Mouse (Mus musculus) thymus, postnatal 0 days (tissue): ENCODE results near the gene Uqcrq. TPM values are rescaled to one million over a fixed set of nuclear protein-coding genes. Genes with fewer than 3 reads are reported as not detected.

Source experiments
- DNase-seq: peaks from one replicate; pipeline ENCODE4 v3.0.0-alpha.2; 2015; ENCODE audit warnings: low spot score
- polyA plus RNA-seq: library from polyadenylated mRNA; unstranded; fragments of >200 nt; fragmentation: Nextera tagmentation; extraction: Ambion mirVana; gene quantifications from 2 replicates; pipeline ENCODE4 v1.2.1, GENCODE M21; 2015

Uqcrq gene
- 929 and 986 TPM in 2 replicates for polyA plus RNA-seq

DNA sequence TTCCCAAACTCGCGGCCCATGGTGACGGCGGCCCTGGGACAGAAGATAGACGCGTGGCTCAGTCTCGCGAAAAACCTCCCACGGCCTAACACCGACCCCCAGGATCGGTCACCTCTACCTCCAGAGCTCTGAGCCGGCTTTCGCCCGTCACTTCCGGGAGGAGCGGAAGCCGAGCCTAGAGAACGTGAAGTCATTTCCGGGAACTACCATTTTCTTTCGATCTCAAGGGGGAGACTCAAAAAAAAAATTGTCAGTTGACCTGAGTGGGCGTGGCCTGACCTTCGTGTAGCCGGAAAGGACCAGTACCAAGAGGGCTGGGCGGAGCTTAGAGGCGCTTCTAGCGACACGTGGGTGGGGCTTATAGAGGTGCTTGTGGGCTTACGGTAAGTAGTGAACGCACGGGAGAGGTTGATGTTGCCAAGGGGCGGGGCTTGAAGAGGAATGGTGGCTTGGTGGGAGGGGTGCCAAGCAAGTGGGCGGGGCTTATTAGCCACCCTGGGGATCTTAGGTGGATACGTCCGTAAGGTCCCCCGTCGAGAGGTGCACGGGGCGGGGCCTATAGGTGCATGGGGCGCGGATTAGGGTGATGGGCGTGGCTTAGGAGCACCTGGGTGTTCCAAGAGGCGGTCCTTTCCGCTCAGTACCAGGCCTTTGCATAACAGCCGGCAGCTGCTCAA is at the start of gene Uqcrq, which contains the start of gene Gdf9:
Uqcrq (minus strand) TSS at position 162 of the 677 bp plus-strand sequence.
Gdf9 (plus strand) TSS at position 354 of the 677 bp plus-strand sequence.
- DNase-seq: peak; percentile 100

DNA sequence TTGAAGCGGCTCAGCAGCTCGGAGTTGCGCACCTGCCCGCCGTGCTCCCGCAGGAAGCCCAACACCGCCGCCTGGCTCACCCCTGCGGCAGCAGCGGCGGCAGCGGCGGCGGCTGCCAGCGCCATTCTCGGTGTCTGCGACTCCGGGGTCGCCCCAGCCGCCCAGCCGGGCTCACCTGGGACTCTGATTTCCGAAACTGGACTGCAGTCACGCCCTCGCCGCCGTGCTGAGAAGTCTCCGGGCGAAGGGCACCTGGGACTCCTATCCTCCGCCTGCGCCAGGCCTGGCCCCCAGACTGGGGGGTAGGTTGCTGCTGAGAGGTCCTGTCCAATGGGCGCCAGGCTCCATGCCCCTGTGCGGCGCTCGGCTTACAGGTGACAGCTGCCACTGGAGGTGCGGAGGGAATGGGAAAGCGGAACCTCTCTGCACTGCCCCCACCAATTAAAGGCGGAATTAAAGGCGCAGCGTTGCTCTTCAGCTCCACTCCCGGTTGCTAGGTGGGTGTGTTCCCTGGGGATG is 49.2 kb upstream of the Uqcrq start, which contains the start of the genes Gm9945 and Sowaha:
Gm9945 (plus strand) TSS at position 384 of the 519 bp plus-strand sequence.
Sowaha (minus strand) TSS at position 492 of the 519 bp plus-strand sequence.
- DNase-seq: peak; percentile 41

DNA sequence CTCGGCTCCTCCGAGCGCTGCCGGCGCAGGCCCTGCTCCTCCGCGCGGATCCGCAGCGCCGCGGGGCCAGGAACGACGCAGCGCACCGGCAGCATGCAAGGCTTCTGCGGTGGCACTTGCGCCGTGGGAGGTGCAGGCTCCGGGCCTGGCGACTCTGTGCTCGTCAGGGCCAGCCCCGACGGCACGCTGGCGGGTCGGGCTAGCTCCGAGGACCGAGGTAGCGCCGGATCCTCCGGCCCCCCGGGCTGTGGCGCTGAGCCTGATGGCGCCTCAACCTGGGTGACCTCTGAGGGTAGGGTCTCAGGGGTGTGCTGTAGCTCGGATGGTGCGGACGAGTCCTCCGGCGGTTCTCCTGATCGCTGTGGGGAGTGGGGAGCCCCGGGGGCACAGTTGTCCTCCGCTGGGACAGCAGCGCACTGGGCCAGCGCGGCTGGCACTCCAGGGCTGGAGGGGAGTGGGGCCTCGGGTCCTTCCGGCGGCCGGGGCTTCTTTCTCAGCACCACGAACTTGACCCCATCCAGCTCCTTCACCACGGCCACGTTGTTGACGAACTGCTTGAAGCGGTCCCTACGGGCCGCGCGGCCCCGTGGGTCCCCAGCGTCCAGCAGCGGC is 48.6 kb upstream of the Uqcrq start:
- DNase-seq: no peak

DNA sequence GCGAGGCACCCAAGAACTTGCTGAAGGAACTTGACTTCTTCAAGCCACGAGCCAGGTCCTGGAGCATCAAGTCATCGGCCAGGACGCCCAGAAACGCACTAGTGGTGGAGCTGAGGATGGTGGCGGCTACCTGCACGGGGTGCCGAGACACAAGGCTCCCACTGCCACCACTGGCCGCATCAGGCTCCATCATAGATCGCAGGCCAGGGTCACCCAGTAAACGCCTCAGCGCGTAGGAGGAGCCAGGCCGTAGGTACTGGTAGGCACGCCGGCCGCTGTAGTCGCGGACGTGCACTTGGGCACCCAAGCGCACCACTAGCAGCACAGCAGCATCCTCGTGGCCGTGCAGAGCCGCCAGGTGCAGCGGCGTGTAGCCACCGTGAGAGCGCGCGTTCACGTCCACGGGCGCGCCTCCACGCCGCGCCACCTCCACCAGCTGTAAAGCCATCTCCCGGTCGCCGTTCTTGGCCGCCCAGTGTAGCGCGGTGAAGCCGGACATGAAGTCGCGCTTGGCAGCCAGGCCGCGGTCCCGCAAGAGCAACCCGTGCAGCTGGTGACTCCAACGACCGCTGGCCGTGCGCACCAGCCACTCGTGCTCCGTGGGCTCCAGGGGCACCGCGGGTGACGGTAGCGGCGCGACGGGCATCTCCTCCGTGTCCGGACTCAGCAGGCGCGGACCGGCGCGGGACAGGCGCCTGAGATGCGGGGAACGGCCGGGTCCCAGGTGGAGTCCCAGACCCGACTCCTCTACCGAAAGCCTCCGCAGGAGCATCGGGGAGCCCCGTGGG is 47.9 kb upstream of the Uqcrq start:
- no peak for DNase-seq

DNA sequence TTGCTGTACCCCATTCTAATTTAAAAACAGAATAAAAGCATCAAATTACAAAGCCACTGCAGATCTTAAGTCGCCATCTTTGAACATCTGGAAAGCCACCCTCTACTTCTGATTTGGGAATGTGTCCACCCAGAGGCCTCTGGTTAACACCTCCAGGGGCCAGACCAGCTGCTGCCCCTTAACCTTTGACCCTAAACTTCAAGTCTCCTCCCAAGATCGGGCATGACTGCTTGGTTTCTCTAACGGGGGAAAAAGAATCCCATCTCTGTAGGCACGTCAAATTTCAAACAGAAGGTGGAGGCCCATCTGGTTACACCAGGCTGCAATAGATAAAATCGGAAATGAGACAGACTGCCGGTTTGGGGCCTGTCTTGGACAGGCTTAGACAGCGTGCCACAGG is 47.2 kb upstream of the Uqcrq start:
- no peak for DNase-seq

DNA sequence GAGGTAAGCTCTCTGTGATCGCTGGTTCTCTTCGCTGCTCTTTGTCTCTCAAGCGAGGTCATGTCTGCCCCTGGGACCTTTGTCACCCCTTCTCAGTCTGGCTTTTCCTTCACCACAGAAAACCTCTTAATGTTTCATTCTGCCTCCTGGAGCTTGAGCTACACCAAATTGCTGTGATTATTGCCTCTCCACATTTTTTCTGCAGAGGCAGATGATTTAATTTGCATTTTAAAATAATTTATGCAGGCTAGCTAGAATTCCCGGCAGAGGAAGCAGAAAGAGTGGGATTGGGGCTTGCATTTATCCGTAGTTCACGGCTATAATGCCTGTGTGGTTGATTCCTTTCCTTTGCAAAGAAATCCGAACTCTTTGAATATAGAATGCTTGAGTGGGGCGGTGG is 45.0 kb upstream of the Uqcrq start:
- no peak for DNase-seq

DNA sequence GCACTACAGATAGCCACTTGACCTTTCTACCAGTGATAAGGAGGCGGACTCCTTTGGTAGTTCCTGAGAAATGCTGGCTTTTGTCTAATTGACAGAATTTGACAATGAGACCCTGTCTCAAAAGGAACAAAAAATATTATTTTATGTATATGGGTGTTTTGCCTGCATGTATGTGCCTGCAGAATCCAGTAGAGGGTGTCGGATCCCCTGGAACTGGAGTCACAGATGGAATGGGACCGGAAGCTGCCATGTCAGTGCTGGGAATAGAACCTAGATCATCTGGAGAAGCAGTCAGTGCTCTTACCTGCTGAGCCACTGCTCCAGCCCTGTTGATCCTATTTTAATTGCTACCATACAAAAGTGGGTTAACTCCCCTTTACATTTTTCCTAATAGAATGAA is 42.1 kb upstream of the Uqcrq start:
- DNase-seq: no peak

DNA sequence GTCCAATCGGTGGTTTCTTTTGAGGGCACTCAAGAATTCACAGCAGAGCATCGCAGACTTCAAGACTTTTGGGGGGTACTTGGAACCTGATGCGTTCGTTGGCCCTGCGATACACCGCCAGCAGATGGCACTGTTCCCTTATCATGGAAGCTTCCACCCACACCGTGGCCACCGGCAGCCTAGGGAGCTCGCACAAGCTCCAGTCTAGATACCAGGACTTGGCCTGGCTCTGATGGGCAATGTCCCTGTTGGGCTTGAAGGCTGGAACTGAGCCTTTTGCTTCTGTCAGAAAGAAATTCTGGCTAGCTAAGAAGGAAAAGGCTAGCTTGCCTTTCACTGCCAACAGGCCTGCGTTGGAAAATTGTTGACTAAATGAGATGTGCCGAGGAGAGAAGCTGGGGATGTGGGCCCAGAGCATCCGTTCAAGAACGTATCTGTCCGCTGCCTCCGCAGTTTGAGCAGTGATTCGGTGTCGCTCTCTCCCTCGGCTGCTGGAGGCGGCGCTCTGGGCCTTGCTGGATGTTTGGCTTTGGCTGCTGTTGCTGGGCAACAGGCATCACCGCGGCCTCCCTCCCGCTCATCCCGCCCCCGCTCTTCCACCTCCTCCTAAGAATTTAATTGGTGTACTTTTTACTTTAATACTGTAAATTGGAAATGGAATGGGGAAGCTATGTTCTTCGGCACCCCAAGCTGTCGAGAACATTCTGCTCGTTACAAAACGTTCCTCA is 39.5 kb upstream of the Uqcrq start, which contains the start of gene Gm9837:
Gm9837 (minus strand) TSS at position 512 of the 728 bp plus-strand sequence.
- peak; percentile 88 for DNase-seq

DNA sequence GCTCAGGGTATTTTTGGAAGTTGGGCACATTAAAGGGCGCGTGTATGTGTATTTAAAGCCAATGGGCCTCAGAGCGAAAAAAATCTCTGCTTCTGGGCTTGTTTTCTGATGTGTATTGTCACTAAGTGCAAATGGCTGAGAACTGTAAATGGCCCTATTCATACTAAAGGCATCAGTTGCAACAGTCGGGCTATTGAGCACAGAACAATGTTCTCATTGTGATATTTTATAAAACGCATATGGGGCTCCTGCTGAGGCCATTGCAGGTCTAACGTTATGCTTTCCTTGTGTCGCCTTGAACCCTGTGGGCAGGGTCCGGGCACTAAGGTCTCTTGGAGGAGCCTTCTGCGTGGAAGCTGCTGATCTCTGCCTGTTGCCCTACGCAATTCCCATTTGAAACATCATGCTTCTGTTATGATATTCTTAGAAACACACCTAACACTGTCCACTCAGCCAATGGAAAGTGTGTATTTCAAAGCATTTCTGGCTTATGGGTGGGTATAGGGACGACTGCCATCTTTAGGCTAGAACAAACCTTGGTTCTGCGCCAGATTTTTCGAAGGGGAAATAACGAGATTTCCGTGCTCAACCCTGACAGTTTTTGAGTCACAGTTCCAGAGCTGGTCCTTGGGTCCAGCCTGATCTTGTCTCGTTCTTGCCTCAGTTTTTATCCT is 38.8 kb upstream of the Uqcrq start:
- no peak for DNase-seq

DNA sequence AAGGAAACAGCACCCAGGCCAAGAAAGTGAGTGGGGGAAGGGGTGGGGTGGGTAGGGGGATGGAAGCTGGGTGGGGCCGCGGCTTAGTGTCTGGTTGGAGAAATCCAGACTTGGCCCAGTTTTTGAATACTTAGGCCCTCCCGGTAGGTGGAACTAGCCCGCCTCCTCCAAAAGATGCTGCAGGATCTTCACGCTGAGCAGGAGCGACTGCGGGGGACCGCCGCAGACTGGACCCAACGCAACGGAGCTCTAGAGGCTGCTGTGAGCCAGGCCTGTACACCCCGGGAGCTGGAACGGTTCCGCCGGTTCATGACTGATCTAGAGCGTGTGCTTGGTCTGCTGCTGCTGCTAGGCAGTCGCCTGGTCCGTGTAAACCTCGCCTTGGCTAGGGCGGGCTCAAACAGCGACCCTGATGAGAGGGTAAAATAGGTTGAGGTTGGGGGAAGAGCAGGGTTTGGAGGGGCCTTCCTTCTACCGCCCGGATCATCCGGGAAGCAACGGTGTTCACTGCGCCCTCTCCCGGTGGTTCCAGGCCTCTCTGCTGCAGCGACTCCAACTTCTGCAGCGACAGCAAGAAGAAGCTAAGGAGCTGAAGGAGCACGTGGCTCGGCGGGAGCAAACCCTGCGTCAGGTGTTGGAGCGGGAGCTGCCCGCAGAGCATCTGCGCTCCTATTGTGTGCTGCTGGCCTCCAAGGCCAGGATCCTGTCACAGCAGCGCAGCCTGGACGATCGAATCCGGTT is 35.8 kb upstream of the Uqcrq start:
- peak; percentile 70 for DNase-seq

DNA sequence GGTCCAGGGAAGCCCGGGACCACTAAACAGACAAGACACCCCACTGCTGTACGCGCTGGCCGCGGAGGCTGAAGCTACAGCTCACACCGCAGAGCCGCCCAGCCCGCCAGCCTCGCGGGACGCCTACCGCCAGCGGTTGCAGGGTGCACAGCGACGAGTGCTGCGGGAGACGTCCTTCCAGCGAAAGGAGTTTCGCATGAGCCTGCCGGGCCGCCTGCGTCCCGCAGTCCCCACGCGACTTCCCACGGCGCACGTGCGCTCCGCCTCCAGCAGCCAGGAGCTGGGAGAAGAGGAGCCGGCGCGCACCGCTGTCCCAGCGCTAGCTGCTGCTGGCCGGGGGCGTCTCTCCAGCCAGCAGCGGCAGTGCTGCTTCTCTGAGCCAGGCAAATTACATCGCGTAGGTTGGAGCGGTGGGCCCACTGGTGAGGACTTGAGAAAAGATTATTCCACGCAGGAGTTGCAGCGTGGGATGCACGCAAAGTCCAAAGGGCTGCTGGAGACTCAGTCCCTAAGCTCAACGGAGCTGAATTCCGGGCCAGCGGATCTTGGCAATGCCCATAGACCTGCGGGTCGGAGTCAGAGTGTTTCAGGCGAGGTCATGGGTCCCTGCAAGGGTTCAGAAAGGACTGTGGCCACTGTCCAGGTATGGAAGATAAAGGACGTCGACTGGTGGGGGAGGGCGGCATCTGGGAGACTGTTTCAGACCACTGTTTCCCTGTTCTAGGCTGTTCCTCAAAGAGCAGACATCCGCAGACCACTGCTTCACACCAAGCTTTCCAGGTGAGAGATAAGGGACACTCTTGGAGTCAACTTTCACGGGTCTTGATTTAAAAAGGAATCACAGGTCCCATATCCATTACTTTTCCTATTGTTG is 33.2 kb upstream of the Uqcrq start:
- DNase-seq: no peak

DNA sequence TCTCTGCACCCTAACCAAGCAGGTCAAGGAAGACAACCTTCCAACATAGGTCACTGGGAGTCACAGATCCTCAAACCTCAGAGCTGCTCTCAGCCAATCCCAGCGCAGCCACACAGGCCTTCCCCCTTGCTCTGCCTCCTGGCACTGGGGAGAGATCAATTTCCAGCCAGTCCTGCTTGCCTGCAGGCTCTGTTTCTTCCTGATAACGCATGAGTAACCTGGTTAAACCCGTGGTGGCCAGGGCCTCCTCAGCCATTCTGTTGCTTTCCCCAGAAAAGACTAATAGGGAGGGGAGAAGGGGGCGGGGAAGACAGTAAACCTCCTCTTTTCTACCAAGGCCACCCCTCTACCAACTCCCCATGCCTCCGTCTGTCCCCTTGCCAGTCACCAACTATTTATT is 31.1 kb upstream of the Uqcrq start:
- DNase-seq: no peak

DNA sequence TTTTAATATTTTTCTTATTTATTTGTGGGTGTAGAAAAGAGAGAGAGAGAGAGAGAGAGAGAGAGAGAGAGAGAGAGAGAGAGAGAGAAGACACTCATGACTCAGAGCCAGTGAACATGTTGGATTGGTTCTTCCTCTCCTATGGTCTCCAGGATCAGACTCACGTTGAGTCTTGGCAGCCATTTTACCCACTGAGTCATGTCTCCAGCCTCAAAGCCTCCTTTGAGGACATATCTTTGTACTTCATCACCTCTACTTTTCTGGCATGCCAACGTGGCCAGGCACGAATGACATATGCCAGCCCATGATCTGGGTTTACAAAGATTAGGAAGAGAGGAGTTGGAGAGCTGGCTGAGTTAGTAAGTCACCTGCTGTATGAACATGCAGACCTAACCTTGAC is 29.6 kb upstream of the Uqcrq start:
- DNase-seq: no peak

DNA sequence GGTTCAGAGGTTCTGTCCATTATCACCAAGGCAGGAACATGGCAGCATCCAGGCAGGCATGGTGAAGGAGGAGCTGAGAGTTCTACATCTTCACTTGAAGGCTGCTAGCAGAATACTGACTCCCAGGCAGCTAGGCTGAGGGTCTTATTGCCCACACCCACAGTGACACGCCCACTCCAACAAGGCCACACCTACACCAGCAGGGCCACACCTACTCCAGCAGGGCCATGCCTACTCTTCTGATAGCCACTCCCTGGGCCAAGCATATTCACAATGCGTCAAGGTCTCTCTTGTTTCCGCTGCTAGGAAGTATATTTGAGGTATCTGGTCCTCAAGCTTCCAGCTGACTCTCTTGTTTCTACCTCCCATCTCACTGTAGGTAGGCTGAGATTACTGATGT is 28.4 kb upstream of the Uqcrq start:
- DNase-seq: no peak

DNA sequence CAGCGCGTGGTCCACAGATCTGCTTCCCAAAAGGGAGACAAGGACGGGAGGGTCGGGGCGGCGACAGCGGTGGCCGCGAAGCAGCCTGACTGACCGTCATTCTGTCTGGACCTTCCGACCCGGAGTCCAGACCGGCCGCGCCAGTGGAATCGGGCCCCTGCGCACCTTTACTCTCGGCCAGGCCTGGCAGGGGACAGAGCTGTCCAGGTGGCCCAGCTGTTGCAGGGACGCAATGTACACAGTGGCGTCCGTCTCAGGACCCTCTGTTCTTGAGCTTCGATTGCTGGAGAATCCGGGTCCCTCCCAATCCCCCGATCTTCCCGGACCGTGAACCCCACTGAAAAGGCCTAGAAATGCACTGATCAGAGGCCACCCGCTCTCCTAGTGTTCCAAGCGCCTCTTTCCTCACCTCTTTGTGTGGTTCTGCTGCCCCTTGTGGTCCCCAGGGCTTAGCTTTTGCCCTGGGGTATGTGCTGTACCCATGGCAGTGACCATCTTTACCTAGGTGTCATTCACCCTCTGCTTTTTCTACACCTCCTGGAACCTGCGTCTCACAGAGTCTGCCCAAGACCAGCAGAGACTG is 26.8 kb upstream of the Uqcrq start:
- no peak for DNase-seq

DNA sequence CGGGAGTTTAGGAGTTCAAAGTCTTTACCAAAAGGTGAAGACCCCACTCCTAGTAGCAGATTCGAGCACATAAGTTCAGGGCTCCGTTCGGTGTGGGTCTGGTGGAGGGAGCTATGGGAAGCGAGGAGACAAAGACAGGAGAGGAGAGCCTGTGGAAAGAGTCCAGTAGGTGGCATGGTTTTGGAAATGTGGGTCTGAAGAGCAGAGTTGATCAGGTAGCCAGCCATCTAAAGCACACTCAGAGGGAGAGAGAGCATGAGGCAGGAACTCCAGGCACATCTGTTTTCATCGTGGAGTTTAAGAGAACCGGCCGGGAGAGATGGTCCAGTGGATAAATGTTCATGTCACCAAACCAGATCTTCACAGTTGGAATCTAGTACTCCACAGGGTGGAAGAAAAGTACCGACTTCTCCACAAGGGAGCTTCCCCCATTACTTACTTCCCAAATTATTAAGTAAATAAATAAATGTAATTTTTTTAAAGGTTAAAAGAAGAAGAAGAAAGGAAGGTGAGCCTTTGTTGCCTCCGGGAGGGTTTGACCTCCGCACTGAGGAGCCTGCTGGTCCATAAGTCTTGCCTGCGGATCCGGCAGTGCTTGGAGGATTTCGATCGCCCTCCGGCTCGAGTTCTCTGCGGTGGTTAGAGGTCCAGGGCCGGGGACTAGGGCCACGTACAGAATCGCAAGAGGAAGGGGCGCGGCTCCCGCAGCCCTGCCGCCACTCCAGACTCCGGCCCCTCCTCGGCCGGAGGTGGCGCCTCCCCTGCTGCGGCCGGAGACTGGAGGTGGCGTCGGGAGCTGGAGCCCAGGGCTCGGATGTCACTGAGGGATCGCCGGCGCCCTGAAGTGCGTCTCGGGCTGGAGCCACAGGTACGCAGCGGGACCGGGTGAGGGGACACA is 26.1 kb upstream of the Uqcrq start, which contains the start of the genes Gm10447 and Shroom1:
Gm10447 (minus strand) TSS at position 637 of the 898 bp plus-strand sequence.
Shroom1 (plus strand) TSS at position 732 of the 898 bp plus-strand sequence.
- no peak for DNase-seq

DNA sequence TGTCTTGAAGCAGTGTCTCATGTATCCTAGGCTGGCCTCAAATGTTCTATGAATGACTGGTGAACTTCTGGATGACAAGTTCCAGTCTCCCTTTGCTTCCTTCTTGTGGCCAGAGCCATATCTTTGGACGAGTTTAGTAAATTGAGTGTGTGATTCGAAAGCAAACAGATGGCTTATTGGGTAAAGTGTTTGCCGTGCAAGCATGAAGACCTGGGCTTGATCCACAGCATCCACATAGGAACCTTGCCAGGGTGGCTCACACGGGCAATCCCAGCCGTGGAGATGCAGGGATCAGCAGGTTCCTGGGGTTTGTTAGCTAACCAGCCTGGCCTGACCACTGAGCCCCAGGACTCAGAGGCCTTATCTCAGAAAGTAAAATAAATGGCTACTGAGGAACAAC is 22.4 kb upstream of the Uqcrq start:
- no peak for DNase-seq
